Mouse (Mus musculus) spleen, adult 2 months (tissue): ENCODE data around the gene Pum1. TPM values are rescaled to one million over a fixed set of nuclear protein-coding genes. Genes with fewer than 3 reads are reported as not detected.
"Not testable (repeated sequence)": the region's sequence is repeated elsewhere in the genome, so short reads cannot be mapped to it uniquely, and the experiment has no call there.

Experiments
- DNase-seq, 2 experiments: peaks; one replicate each; pipeline versions ENCODE4 v3.0.0 to v3.0.0-alpha.2; 2012 to 2021; ENCODE audit warnings: low spot score in 2 of 2, low read depth in 1 of 2
- H3K27ac ChIP-seq: fragments of 200-500 bp; 2 replicates; pipeline ENCODE4 v1.5.1; 2012; ENCODE audit warnings: low read length, inconsistent platforms; ENCODE audit not compliant: insufficient read depth
- H3K27me3 ChIP-seq: fragments of 200-500 bp; 2 replicates; pipeline ENCODE4 v1.6.1; 2012; ENCODE audit warnings: mild to moderate bottlenecking, moderate library complexity, low read length, inconsistent platforms; ENCODE audit not compliant: control insufficient read depth, insufficient read depth
- H3K36me3 ChIP-seq: fragments of 200-500 bp; 2 replicates; pipeline ENCODE4 v1.6.1; 2012; ENCODE audit warnings: mild to moderate bottlenecking, low read length, inconsistent platforms; ENCODE audit not compliant: control insufficient read depth, insufficient read depth
- H3K4me1 ChIP-seq: fragments of 200-500 bp; 2 replicates; pipeline ENCODE4 v1.6.1; 2011; ENCODE audit warnings: inconsistent platforms; ENCODE audit not compliant: control insufficient read depth, insufficient read depth, insufficient read length
- H3K4me3 ChIP-seq: fragments of 200-500 bp; 2 replicates; pipeline ENCODE4 v1.5.1; 2011; ENCODE audit warnings: mild to moderate bottlenecking, inconsistent platforms; ENCODE audit not compliant: insufficient read depth, insufficient read length; ENCODE audit errors: extremely low read depth
- CTCF ChIP-seq: fragments of 200-500 bp; IDR thresholded peaks from 2 replicates; pipeline ENCODE4 v1.5.1; 2011; ENCODE audit warnings: mild to moderate bottlenecking, inconsistent platforms; ENCODE audit not compliant: insufficient read depth, insufficient read length, insufficient replicate concordance; ENCODE audit errors: extremely low read depth
- POLR2A ChIP-seq: fragments of 200-500 bp; IDR thresholded peaks from 2 replicates; pipeline ENCODE4 v1.6.1; 2011; ENCODE audit warnings: low read depth, low read length, inconsistent platforms
- WGBS: fragments of 180-500 bp; shearing (Covaris S2); methylation state at CpG from one replicate; pipeline ENCODE4 v1.1.7; 2018; 5-methylcytosine and 5-hydroxymethylcytosine counted together
- polyA plus RNA-seq: library from polyadenylated mRNA; depleted of rRNA; stranded (reverse); fragments of >200 nt; gene quantifications from 2 replicates; pipeline ENCODE4 v1.2.3, GENCODE M21; 2012; rRNA removed

The Pum1 gene
- polyA plus RNA-seq = 34.9 and 43.1 TPM in 2 replicates

DNA sequence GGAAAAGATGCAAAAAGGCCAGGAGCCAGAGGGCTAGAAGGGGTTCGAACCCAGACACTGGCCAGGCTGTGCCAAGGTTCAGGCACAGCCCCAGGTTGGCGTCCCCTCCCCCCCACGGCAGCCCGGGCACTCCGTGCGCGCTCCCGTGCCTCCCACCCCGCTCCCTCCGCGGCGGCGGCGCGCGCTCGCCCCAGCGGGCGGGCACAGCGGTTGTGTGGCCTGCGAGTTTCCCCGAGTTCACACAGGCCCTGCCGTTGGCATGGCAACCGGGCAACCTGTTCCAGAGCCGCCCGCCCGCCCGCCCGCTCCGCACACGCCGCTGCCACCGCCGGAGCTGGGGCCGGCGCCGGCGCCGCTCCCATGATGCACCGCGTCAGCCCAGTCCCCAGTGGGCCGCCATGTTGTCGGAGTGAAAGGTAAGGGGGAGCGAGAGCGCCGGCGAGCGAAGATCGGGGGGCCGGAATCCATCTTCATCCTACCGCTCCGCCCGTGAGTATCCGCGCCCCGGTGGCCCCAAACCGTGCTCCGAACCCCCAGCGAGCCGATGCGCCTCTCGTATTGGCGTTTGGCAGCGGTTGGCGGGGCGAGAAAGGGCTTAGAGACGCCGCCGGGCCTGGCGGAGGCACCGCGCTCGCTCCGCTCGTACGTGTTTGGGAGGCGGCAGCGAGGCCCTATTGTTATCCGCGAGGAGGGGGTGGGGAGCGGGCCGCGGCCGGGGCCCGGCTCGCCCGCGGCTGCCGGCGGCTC is at the start of gene Pum1:
Gene Pum1, plus strand, starts transcription at position 343 of the 747 bp plus-strand sequence.
- Histone ChIP-seq H3K4me1 (0 out of 2 replicates have a peak, but pooled peaks cover 2% of the 10 kb centered on the region), H3K36me3 (no peaks in the 10 kb centered on the region), H3K27me3 (no peaks in the 10 kb centered on the region), H3K4me3 (peak within 1 kb of the TSS; percentile 83), H3K27ac (peak within 1 kb of the TSS; percentile 89)
- TF ChIP-seq CTCF (no peak), POLR2A (peak; percentile 61; the same call in 1 of the 2 replicates)
- DNase-seq = peak; percentile 87 to 90
- under 1% methylated on average over 69 of the region's 90 CpGs for WGBS

DNA sequence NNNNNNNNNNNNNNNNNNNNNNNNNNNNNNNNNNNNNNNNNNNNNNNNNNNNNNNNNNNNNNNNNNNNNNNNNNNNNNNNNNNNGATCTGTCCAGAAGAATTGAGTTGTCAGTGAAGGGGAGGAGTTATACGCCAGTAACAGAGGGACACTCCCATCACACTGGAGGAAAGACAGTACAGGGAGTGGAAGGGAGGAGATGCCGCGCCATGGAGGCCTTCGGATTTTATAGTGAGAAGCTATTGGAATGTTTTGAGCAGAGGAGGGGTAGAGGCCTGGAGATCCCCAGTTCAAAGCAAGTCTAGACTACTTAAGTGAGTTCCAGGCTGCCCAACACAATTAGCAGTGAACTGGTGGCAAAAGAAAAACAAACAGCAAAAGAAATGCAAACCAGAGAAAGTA is 33.7 kb upstream of the Pum1 start:
- WGBS = 57% methylated on average over 4 of the region's 4 CpGs
- no peak for TF ChIP-seq CTCF
- TF ChIP-seq POLR2A = no peak
- Histone ChIP-seq H3K27ac (no peak overlapping the region), H3K4me1 (no peaks in the 10 kb centered on the region), H3K27me3 (no peaks in the 10 kb centered on the region), H3K36me3 (no peaks in the 10 kb centered on the region), H3K4me3 (no peak overlapping the region)
- no peak for DNase-seq

GRCm38 (mm10) chr4:130630232-130630847 is 32.8 kb upstream of the Pum1 start:
- WGBS = 86% methylated on average over 3 of the region's 3 CpGs
- no peak for DNase-seq
- TF ChIP-seq POLR2A (no peak), CTCF (no peak)
- H3K4me1 ChIP-seq = no peaks in the 10 kb centered on the region
- H3K27ac ChIP-seq = no peak overlapping the region
- H3K27me3 ChIP-seq = no peaks in the 10 kb centered on the region
- H3K36me3 ChIP-seq = no peaks in the 10 kb centered on the region
- no peak overlapping the region for H3K4me3 ChIP-seq

DNA sequence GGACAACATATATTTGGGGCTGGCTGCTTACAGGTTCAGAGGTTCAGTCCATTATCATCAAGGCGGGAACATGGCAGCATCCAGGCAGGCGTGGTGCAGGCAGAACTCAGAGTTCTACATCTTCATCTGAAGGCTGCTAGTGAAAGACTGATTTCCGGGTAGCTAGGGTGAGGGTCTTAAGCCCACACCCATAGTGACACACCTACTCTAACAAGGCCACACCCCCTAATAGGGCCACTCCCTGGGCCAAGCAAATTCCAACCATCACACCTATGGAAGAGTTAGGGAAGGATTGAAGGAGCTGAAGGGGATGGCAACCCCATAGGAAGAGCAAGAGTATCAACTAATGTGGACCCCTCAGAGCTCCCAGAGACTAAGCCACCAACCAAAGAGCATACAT is 28.0 kb upstream of the Pum1 start:
- DNase-seq, H3K4me1 ChIP-seq, H3K4me3 ChIP-seq, H3K27me3 ChIP-seq, H3K27ac ChIP-seq, H3K36me3 ChIP-seq: not testable (repeated sequence)
- WGBS = 87% methylated on average over 3 of the region's 3 CpGs

DNA sequence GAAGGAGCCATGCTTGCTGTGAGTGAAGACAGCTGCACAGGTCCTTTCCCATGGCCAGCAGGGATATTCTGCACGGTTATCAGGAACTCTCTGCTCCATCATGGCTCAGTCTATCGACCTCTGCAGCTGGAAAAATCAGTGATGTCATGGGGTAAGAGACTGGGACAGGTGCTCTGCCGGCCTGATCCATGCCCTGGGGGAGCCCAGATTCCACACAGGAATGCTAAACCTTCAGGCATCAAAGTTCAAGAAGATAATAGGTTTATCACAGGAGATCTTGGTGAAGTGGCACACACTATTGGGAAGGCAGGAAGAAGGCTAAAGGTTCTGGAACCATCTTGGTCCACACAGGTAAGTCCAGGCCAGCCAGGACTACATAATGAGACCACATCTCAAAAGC is 26.4 kb upstream of the Pum1 start:
- 76% methylated on average over 3 of the region's 3 CpGs for WGBS
- H3K4me3 ChIP-seq = no peak overlapping the region
- no peaks in the 10 kb centered on the region for H3K4me1 ChIP-seq
- H3K27me3 ChIP-seq = no peaks in the 10 kb centered on the region
- DNase-seq = no peak
- TF ChIP-seq CTCF (no peak), POLR2A (no peak)
- H3K36me3 ChIP-seq = no peaks in the 10 kb centered on the region
- no peak overlapping the region for H3K27ac ChIP-seq

DNA sequence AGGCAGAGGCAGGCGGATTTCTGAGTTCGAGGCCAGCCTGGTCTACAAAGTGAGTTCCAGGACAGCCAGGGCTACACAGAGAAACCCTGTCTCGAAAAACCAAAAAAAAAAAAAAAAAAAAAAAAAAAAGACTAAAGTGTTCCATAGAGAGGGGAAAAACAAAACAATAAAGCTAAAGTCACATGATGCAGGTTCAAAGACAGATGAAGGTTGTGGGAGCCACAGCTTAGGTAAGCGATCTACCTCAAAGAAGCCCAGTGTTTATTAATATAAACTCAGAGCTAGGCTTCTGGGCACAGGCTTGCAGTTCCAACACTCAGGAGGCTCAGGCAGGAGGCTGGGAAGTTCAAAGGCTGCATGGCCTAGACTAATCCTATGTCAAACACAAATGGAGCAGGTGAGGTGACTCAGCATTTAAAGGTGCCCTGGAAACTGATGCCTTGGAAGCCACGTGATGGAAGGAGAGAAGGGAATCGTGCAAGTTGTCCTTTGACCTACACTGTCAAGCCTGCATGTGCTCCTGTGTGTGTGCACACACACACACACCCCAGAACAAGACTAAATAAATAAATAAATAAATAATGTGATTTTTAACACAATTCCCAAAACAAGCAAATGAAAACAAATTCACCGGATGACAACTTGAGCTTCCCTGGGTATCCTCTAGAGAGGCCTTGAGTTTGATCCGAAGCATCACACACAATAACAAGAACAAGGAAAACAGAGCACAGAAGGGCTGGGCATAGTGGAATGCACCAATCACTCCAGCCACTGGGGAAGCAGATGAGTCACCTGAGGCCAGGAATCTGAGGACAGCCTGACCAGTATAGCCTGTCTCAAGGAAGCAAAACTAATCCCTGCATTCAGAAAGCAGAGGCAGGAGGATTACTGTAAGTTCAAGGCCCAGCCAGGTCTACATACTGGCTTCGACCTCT is 25.4 kb upstream of the Pum1 start:
- no peak for DNase-seq
- Histone ChIP-seq H3K27ac (no peak overlapping the region), H3K4me1 (no peaks in the 10 kb centered on the region), H3K4me3 (no peak overlapping the region), H3K36me3 (no peaks in the 10 kb centered on the region), H3K27me3 (no peaks in the 10 kb centered on the region)
- 87% methylated on average over 8 of the region's 9 CpGs for WGBS
- TF ChIP-seq CTCF (no peak), POLR2A (no peak)
